Mouse (Mus musculus) liver, embryonic 11.5 days (tissue): ENCODE measurements around the gene Plcg2. TPM values are rescaled to one million over a fixed set of nuclear protein-coding genes. Genes with fewer than 3 reads are reported as not detected.
A peak's percentile ranks its signal among the peaks of the same experiment; 100 is the strongest.

ENCODE experiments used
- ATAC-seq: fragments of 200-750 bp; cut with Nextera tagmentation; replicated peaks from 2 replicates; pipeline ENCODE4 v1.8.0; 2017; ENCODE audit warnings: moderate number of reproducible peaks, mild to moderate bottlenecking, moderate TSS enrichment, moderate library complexity; ENCODE audit not compliant: low FRiP score
- DNase-seq: peaks from one replicate; pipeline ENCODE4 v3.0.0-alpha.2; 2017; ENCODE audit warnings: low spot score
- H3K27ac ChIP-seq: fragments of 300-500 bp; sonication (generic); 2 replicates; pipeline ENCODE4 v1.5.1; 2014; ENCODE audit warnings: mild to moderate bottlenecking, low read depth, low read length, control low read depth
- H3K27me3 ChIP-seq: fragments of 300-500 bp; sonication (generic); replicated peaks from 2 replicates; pipeline ENCODE4 v1.6.1; 2014; ENCODE audit warnings: low read length, mixed read lengths; ENCODE audit not compliant: control insufficient read depth, insufficient read depth
- H3K36me3 ChIP-seq: fragments of 300-500 bp; sonication (generic); 2 replicates; pipeline ENCODE4 v1.6.1; 2014; ENCODE audit warnings: mild to moderate bottlenecking, low read length, moderate library complexity, mixed read lengths; ENCODE audit not compliant: control insufficient read depth, insufficient read depth
- H3K4me1 ChIP-seq: fragments of 300-500 bp; sonication (generic); replicated peaks from 2 replicates; pipeline ENCODE4 v1.6.1; 2014; ENCODE audit warnings: low read length, mixed read lengths; ENCODE audit not compliant: control insufficient read depth, insufficient read depth
- H3K4me2 ChIP-seq: fragments of 300-500 bp; sonication (generic); 2 replicates; pipeline ENCODE4 v1.6.1; 2014; ENCODE audit warnings: mild to moderate bottlenecking, control low read depth, moderate library complexity
- H3K4me3 ChIP-seq: fragments of 300-500 bp; sonication (generic); 2 replicates; pipeline ENCODE4 v1.5.1; 2014; ENCODE audit warnings: low read depth, low read length, control low read depth
- H3K9ac ChIP-seq: fragments of 300-500 bp; sonication (generic); 2 replicates; pipeline ENCODE4 v1.6.1; 2014; ENCODE audit warnings: low read depth, low read length, control low read depth
- H3K9me3 ChIP-seq: fragments of 300-500 bp; sonication (generic); 2 replicates; pipeline ENCODE4 v1.6.1; 2016; ENCODE audit warnings: low read length, inconsistent platforms, mixed read lengths; ENCODE audit not compliant: control insufficient read depth
- WGBS: fragments of 180-500 bp; shearing (Covaris S2); extraction: QIAGEN DNeasy Blood & Tissue Kit; methylation state at CpG from one replicate; pipeline ENCODE4 v1.1.7; 2014; 5-methylcytosine and 5-hydroxymethylcytosine counted together
- polyA plus RNA-seq: library from polyadenylated mRNA; unstranded; fragments of >200 nt; fragmentation: Nextera tagmentation; extraction: Ambion mirVana; gene quantifications from 2 replicates; pipeline ENCODE4 v1.2.1, GENCODE M21; 2014

Gene Plcg2
- polyA plus RNA-seq, 1 experiment from 2014 or later = 14.8 TPM

DNA sequence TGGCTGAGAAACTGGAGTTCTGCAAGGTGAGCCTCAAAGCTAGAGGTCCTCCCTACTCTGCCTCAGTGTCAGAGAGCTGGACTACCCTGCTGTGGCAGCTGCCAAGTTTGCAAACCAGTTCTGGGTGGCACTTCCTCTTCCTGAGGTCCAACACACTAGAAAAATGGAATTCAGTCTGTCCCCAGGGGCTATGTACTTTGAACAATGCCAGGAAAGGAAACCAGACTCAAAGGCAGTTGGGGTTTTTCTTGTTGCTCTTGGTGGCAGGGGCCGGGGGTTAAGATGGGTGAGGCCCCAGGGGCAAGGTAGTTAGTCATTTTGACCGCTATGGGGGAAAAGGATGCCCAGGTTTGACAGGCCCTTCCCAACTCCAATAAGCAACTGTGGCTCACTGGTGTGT, 3.2 kb upstream of the Plcg2 start:
- no peak overlapping the region for H3K4me3 ChIP-seq
- H3K4me1 ChIP-seq = peaks cover 6% of the 10 kb centered on the region
- no peak overlapping the region for H3K27ac ChIP-seq
- no peaks in the 10 kb centered on the region for H3K9me3 ChIP-seq
- H3K4me2 ChIP-seq = no peak overlapping the region
- WGBS = 69% methylated on average over 2 of the region's 2 CpGs
- no peaks in the 10 kb centered on the region for H3K36me3 ChIP-seq
- ATAC-seq (no peak), DNase-seq (no peak)
- H3K9ac ChIP-seq = no peak overlapping the region
- H3K27me3 ChIP-seq = peaks cover 18% of the 10 kb centered on the region

DNA sequence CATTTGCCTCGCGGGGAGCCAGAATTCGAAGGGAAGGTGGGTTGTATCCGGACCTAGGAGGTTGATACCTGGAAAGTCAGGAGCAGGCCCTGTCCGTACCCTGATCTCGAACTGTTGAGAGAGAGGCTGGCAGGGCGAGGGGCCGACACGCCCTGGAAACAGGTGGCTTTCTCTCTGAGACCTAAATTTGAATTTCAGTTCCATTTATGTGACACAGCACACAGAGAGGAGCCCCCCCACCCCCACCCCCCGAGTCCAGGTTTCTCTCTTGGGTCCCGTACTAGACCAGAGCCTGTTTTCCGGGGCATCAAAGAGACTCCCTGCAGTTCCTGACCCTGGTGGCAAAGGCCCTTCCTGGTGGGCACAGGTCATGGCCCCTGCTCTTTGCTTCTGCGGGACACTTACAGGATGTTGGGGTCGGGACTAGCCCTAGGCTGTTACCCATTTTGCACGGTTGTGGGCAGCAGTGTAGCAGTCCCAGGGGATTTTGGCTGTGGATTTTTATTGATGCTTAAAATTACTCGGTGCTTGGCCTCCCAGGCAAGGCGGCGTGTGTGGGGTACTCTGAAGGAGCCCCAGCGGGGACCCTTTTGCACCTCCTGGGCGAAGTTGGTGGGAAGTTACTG, 937 bp downstream of the Plcg2 start:
- H3K4me2 ChIP-seq = peak overlapping the region; percentile 100
- no peak overlapping the region for H3K27ac ChIP-seq
- H3K27me3 ChIP-seq = peaks cover 18% of the 10 kb centered on the region
- peak overlapping the region; percentile 74 for H3K4me3 ChIP-seq
- no peaks in the 10 kb centered on the region for H3K36me3 ChIP-seq
- WGBS = 12% methylated on average over 20 of the region's 20 CpGs
- peak overlapping the region; percentile 71 for H3K9ac ChIP-seq
- ATAC-seq (no peak), DNase-seq (no peak)
- H3K9me3 ChIP-seq = no peaks in the 10 kb centered on the region
- peaks cover 6% of the 10 kb centered on the region for H3K4me1 ChIP-seq

DNA sequence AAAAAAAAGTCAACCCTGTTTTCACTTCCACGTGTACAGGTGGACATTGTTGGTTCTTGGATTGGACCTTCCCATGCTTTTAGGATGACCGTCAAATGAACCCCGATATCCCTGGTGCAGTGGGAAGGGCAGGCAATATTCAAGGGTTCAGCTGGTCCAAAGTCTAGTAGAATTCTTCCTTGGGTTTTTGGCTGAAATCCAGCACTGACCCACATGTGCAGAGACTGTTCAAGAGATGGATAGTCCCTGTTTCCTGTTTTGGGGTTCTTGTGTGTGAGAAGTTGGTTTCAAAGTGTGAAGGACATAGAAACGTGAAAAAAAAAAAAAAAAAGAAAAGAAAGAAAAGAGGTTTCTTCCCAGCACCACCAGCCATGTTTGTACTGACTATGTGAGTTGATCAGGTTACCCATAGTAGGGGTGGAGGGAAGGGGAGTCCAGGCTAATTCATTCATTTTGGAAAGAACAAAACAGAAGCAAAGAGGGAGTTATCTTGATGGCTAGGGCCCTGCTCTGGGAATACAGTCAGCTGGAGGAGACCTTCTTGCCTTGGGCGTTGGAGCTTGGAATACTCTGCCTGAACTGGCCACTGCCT, 2.2 kb downstream of the Plcg2 start:
- H3K27ac ChIP-seq = no peak overlapping the region; the same call in 1 of the 2 replicates
- no peaks in the 10 kb centered on the region for H3K36me3 ChIP-seq
- no peak overlapping the region for H3K4me3 ChIP-seq
- H3K4me1 ChIP-seq = peaks cover 6% of the 10 kb centered on the region
- ATAC-seq (no peak), DNase-seq (no peak)
- H3K27me3 ChIP-seq = peaks cover 15% of the 10 kb centered on the region
- peak overlapping the region; percentile 14; the same call in 1 of the 2 replicates for H3K4me2 ChIP-seq
- H3K9ac ChIP-seq = no peak overlapping the region
- H3K9me3 ChIP-seq = no peaks in the 10 kb centered on the region
- WGBS = 68% methylated on average over 5 of the region's 5 CpGs

DNA sequence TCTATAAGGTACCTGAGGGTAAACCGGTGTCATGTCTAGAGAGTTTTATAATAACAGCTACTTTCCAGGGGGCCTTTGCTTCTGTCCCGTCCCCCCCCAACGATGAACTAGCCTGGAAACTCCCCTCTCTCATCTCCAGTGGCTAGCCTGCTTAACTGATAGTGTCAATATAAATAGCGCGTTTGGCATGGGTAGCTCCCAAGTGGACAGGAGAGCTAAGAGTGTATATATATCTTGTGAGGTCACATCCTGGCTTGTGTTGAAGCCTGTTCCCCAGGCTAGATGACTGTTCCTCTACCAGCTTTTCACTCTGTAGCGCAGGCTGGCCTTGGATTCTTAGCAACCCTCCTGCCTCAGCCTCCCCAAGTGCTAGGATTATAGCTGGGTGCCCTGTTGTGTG, 3.2 kb downstream of the Plcg2 start:
- H3K9me3 ChIP-seq = no peaks in the 10 kb centered on the region
- 76% methylated on average over 6 of the region's 6 CpGs for WGBS
- no peak overlapping the region for H3K27ac ChIP-seq
- no peak for DNase-seq
- H3K9ac ChIP-seq = no peak overlapping the region
- no peak overlapping the region for H3K4me3 ChIP-seq
- no peaks in the 10 kb centered on the region for H3K36me3 ChIP-seq
- ATAC-seq = no peak
- H3K27me3 ChIP-seq = peaks cover 15% of the 10 kb centered on the region
- H3K4me2 ChIP-seq = no peak overlapping the region
- peaks cover 6% of the 10 kb centered on the region for H3K4me1 ChIP-seq

DNA sequence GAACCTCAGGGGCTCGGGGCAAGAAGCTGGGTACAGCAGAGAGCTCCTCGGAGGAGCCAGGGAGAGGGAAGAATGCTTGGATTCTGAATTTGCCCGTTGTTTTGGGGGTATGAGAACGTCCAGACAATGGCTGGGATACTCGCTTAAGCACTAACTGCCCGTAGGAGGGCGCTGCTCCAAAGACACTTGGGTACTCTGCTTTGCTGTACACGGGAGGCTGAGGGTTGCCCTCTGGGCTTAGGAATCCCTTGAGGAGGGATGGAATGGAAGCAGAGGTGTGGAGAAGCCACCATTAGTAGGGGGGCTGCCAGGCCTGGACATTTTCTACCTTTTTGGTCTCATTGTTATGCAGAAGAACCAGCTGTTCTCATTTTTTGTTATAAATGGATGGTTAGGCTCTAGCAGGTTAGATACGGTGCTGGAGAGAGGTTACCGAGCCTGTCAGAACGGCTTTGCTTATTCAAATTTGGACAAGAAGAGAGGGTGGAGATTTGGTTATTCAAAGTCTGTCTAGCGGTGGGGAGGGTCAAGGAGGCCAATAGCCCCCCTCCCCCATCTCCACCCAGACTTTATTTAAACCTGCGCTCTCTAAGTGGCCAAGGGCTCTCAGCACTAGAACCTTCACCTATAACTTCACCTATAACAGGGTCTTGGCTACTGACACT, 5.4 kb downstream of the Plcg2 start:
- WGBS = 74% methylated on average over 13 of the region's 13 CpGs
- ATAC-seq = no peak
- H3K9me3 ChIP-seq = no peaks in the 10 kb centered on the region

DNA sequence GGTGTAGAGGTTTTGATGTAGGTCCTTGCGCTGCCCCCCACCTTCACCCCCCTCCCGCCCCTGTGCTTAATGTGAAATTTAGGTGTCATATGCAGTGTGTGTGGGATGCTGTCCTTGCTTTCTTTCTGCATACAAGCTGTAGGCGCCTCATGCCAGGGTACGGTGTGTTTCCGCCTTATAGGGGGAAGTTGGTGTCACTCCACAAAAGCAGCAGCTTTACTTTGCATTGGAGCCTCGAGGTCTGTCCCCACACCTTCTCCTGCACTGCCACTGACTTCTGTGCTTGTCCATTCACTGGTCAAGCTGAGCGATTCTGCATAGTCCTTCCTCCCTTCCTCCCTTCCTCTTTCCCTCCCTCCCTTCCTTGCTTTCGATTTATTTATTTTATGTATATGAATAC, 9.6 kb downstream of the Plcg2 start:
- Histone ChIP-seq H3K27me3 (no peaks in the 10 kb centered on the region), H3K9ac (no peak overlapping the region), H3K4me3 (no peak overlapping the region), H3K4me1 (no peaks in the 10 kb centered on the region), H3K36me3 (no peaks in the 10 kb centered on the region), H3K9me3 (no peaks in the 10 kb centered on the region; the same call in 1 of the 2 replicates), H3K27ac (no peak overlapping the region), H3K4me2 (no peak overlapping the region)
- DNase-seq (no peak), ATAC-seq (no peak)
- 77% methylated on average over 8 of the region's 8 CpGs for WGBS

More for the DNA sequence above, 5.4 kb downstream of the Plcg2 start:
- Histone ChIP-seq H3K4me3 (no peak overlapping the region), H3K4me2 (no peak overlapping the region), H3K9ac (no peak overlapping the region), H3K4me1 (peaks cover 6% of the 10 kb centered on the region; the same call in 1 of the 2 replicates), H3K36me3 (no peaks in the 10 kb centered on the region), H3K27me3 (peaks cover 9% of the 10 kb centered on the region), H3K27ac (no peak overlapping the region)
- DNase-seq = no peak

DNA sequence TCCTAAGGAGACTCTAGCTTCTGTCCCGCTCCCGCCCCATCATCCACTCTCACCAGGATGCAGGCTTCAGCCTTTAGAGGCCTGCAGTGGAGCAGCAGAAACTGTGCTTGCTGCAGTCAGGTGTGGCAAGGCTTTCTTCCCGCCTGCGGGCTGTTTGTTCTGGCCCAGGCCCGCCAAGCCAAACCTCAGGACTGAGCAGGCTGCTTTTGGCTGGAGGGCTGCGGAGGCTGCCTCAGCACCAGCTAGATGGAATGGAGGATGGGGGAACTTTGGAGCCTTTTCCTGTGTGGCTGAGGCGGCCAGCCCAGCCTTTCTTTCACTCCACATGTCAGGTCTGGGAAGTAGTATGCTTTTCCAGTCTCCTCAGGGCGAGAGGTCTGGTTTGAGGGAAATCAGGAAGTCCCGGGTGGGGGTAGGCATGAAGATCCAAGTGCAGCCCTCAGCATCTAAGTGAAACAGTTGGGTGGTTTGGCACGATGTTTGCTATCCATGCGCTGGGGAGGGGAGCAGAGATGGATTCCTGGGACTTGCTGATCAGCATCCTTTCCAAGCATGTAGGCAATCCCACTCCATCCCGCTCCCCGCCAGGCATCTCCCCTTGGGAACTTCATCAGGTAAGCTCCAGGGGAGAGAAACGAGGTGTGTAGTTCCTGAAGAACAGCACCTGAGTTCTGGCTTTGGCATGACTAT, 18.9 kb downstream of the Plcg2 start:
- Histone ChIP-seq H3K9me3 (no peaks in the 10 kb centered on the region), H3K9ac (no peak overlapping the region), H3K27me3 (no peaks in the 10 kb centered on the region), H3K36me3 (no peaks in the 10 kb centered on the region), H3K4me2 (no peak overlapping the region), H3K4me1 (no peaks in the 10 kb centered on the region), H3K27ac (no peak overlapping the region), H3K4me3 (no peak overlapping the region)
- ATAC-seq = no peak
- no peak for DNase-seq
- WGBS = 70% methylated on average over 14 of the region's 14 CpGs

DNA sequence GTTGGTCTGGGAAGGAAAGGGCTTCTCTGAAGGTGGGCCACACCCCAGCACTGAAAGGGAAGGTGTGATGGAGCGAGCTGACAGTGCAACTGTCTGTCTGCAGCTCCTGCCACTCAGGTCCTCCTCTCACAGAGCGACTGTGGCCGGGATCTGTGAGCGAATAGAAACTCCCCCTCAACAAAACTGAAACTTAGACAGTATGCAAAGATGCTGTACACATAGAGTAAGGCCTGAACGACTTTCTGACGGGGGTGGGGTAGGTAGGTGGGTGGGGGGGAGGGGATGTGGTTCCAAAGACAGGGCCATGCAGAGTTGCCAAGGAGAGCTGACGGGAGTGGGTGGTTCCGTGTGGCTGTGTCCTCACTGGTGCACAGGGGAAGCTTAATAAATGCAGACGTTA, 19.8 kb downstream of the Plcg2 start:
- H3K4me1 ChIP-seq = no peaks in the 10 kb centered on the region
- H3K36me3 ChIP-seq = no peaks in the 10 kb centered on the region
- ATAC-seq (no peak), DNase-seq (no peak)
- H3K27me3 ChIP-seq = no peaks in the 10 kb centered on the region
- no peak overlapping the region for H3K9ac ChIP-seq
- 72% methylated on average over 9 of the region's 9 CpGs for WGBS
- H3K4me2 ChIP-seq = no peak overlapping the region
- H3K27ac ChIP-seq = no peak overlapping the region
- H3K9me3 ChIP-seq = no peaks in the 10 kb centered on the region
- H3K4me3 ChIP-seq = no peak overlapping the region
